Mouse (Mus musculus): ENCODE results near the gene Dguok.

Gene Dguok

GRCm38 (mm10) chr6:83432966-83433365 lies 73.8 kb downstream of the Dguok start:
- DNase-seq (ENCODE audit: low spot score) = no peak
